Mouse (Mus musculus): ENCODE results near the gene Pklr.
"Not testable (repeated sequence)": the region's sequence is repeated elsewhere in the genome, so short reads cannot be mapped to it uniquely, and the experiment has no call there.

Pklr gene

GRCm38 (mm10) chr3:89125981-89126380 is 10.0 kb upstream of the Pklr start:
- no peak for DNase-seq

DNA sequence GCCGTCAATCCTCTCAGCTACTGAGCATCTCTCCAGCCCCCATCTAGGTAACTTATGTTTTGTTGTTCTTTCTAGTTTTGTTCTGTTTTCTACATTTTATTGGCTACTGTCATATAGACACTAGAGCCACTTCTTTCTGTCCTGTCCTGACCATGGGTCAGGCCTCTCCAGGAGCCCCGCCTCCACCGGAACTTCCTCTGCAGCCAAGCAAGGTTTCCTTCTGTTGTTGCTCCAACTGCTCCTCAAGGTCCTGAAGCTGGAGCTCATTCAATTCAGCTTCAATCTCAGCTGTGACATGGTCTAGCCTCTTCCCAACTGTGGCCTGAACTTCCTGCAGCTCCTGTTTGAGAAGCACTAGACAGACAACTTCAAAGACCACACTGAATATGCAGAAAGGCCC is 6.0 kb upstream of the Pklr start:
- no peak for DNase-seq

- no peak for DNase-seq
Observed at GRCm38 (mm10) chr3:89131816-89132215, 4.1 kb upstream of the Pklr start.

- DNase-seq, result peak; percentile 56
Observed at GRCm38 (mm10) chr3:89132285-89133062, 3.5 kb upstream of the Pklr start.

GRCm38 (mm10) chr3:89133063-89133450 is 2.9 kb upstream of the Pklr start:
- no peak for DNase-seq

- DNase-seq, result no peak
Observed at GRCm38 (mm10) chr3:89133752-89134151, 2.2 kb upstream of the Pklr start.

GRCm38 (mm10) chr3:89136365-89136764 is 423 bp downstream of the Pklr start:
- no peak for DNase-seq

DNA sequence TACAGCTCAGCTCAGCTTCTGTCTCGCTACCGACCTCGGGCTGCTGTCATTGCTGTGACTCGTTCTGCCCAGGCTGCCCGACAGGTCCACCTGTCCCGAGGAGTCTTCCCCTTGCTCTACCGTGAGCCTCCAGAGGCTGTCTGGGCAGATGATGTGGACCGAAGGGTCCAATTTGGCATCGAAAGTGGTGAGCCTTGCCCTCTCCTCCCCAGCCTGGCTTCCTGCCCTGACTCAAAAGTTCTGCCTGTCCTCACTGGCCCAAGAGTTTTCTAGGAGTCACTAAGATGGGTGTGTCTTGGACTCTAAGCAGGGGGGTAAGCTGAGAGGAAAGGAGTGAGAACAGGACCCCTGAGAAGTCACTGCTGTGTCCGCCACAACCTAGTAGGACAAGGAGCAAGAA is 8.9 kb downstream of the Pklr start:
- DNase-seq, result no peak

GRCm38 (mm10) chr3:89145566-89145965 is 9.6 kb downstream of the Pklr start:
- DNase-seq, result no peak

- DNase-seq, result no peak
Observed at GRCm38 (mm10) chr3:89147101-89147978, 11.4 kb downstream of the Pklr start.

DNA sequence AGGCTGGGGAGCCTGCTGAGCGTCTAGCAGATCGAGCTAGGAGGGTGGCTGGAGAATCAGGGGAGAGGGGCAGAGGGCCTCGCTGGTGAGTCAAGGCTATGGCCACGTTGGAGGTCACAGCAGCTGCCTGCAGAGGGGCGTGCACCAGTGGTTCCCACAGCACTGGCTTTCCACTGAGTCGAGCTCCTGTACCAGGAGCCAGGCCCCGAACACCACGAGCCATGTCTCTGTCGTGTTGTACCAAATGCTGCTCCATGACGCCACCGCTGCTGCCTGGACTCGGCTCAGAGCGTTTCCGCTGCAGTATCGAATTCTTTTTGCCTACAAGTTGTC is 12.0 kb downstream of the Pklr start:
- DNase-seq, result no peak

- DNase-seq, result no peak
Observed at GRCm38 (mm10) chr3:89148567-89148966, 12.6 kb downstream of the Pklr start.

DNA sequence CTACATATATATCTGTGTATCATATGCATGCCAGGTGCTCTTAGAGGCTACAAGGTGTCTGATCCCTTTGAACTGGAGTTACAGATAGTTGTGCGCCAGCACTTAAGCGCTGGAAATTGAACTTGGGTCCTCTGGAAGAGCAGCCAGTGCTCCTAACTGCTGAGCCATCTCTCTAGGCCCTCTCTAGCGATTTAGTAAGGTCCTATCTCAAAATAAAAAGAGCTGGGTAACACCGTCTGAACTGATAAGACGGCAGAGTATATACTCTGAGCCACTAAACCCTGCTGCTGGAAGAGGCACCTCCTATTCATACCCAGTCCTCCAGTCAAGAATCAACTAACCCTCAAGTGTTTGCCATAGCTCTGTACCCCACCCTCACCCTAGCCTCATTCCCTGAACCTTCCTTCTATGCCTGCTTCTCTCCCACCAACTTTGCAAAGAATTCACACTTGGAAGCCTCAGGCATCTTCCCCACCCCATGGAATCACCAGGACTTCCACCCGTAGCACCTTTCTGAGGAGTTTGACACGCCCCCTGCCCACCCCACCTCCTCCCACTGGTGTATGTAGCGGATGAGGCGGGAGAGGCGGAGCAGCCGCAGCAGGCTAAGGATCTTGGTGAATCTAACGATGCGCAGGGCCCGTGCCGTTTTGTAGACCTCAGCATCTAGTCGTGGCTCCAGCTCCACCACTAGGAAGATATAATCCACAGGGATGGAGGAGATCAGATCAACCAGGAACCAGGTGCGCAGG is 16.3 kb downstream of the Pklr start:
- no peak for DNase-seq

- DNase-seq, result no peak
Observed at GRCm38 (mm10) chr3:89156951-89157350, 21.0 kb downstream of the Pklr start.

- no peak for DNase-seq
Observed at GRCm38 (mm10) chr3:89158651-89159050, 22.7 kb downstream of the Pklr start.

DNA sequence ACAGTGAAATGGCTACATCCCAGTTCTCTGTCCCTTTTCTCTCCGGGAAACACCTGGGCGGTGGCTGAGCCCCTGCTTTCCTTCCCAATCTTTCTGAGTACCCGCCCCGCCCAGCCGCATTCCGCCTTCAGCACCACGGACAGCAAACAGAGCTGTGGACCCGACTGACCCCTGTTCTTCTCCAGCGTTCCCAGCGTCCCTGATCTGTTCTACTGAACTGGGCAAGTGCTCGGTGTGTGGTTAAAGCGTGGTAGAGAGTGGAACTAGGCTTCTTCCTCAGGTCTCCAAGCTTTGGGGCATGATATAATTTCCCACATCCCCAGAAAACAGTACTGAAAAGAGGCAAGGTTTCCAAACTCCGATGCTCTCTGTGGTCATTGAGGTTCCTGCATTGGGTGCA is 23.3 kb downstream of the Pklr start:
- DNase-seq, result no peak

DNA sequence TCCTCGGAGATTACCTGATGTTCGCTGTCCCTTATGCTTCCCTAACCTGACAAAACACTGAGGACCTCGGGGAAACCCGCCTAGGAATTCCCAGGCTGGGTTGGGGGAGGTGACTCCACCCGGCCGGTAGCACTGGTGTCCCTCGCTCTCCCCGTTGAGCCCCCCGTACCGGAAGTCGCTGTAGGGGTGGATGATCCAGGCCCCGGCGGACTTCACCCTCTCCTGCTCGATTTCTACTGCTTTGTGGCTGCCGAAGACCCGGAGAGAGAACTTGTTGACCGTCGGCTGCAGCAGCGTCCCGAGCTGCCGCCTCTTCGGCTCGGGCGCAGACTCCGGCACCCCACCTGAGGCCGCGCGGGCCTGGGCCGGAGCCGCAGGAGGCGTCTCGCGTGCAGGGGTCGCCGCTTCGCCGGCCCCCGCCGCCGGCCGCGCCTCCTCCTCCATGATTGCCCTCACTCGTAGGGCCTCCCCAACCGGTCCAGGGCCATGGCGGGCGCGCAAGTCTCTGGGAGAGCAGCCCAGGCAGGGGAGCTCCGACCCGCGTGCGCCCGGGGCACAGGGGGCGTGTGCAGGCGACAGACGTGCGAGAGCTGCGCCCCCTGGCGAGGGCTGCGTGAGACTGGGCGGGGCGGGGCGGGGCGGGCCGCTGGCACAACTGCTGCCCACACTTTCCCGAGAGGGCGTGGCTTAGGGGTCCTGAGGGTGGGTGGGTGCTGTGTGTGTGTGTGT is 23.8 kb downstream of the Pklr start, which contains the start of gene Hcn3:
Gene Hcn3, minus strand, starts transcription at position 581 of the 729 bp plus-strand sequence.
- DNase-seq, result peak; percentile 65

DNA sequence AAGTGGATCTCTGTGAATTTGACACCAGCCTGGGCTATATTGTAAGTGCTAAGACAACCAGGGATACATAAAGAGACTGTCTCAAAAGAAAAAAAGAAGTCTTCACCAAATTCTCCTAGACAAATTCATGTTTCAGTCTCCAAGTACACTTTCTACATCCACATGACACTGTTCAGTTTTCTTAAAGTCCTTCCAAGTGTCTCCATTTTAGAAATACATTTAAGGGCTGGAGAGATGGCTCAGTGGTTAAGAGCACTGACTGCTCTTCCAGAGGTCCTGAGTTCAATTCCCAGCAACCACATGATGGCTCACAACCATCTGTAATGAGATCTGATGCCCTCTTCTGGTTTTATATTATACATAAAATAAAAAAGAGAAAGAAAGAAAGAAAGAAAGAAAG is 25.3 kb downstream of the Pklr start:
- DNase-seq, result not testable (repeated sequence)

DNA sequence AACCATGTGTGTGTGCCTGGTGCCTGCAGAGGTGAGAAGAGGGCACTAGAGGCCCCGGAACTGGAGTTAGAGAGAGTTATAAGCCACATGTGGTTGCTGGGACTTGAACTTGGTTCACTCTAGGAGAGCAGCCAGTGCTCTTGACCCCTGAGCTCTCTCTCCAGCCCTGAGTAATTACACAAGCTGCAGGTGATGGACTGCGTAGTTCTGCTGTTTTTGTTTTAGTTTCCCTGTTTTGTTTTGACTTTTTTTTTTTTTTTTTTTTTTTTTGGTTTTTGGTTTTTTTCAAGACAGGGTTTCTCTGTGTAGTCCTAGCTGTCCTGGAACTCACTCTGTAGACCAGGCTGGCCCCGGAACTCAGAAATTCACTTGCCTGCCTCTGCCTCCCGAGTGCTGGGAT is 25.8 kb downstream of the Pklr start:
- DNase-seq, result no peak

- peak; percentile 8 for DNase-seq
Observed at GRCm38 (mm10) chr3:89163123-89163522, 27.2 kb downstream of the Pklr start.

DNA sequence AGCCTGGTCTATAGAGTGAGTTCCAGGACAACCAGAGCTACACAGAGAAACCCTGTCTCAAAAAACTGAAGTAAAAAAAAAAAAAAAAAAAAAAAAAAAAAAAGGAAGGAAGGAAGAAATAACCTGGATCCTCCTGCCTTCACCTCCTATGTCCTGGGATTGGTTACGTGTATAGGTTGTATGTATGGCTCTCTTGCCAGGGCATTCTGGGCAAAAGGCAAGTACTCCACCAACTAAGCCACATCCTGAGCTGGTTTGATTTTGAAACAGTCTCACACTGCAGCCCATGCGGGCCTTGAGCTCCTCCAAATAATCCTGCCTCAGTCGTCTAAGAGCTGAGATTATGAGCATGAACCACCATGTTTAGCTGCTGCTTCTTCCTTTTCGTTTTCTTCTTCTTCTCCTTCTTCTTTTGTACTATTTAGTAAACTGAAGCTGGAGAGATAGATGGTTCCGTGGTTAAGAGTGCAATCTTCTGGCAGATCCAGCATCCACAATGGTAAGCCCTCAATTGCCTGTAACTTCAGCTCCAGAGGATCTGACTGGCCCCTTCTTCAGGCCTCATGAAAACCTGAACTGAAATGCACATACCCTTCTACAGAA is 27.8 kb downstream of the Pklr start:
- DNase-seq, result peak; percentile 9

Measured in cerebellum, adult 9-11 months (tissue).